Mouse (Mus musculus) lung, embryonic 14.5 days (tissue): ENCODE measurements around the gene Dot1l. TPM values are rescaled to one million over a fixed set of nuclear protein-coding genes. Genes with fewer than 3 reads are reported as not detected.
"Not testable (repeated sequence)": the region's sequence is repeated elsewhere in the genome, so short reads cannot be mapped to it uniquely, and the experiment has no call there.

Experiments used
- ATAC-seq: fragments of 200-750 bp; cut with Nextera tagmentation; 2 replicates; pipeline ENCODE4 v1.8.0; 2017; ENCODE audit warnings: mild to moderate bottlenecking, moderate TSS enrichment, moderate library complexity; ENCODE audit not compliant: insufficient read depth
- DNase-seq: peaks from one replicate; pipeline ENCODE4 v3.0.0-alpha.2; 2015
- H3K27ac ChIP-seq: fragments of 300-500 bp; sonication (generic); 2 replicates; pipeline ENCODE4 v1.5.1; 2014; ENCODE audit warnings: low read depth, mild to moderate bottlenecking, moderate library complexity
- H3K27me3 ChIP-seq: fragments of 300-500 bp; sonication (generic); 2 replicates; pipeline ENCODE4 v1.6.1; 2014; ENCODE audit warnings: low read length, control low read depth; ENCODE audit not compliant: insufficient read depth
- H3K36me3 ChIP-seq: fragments of 300-500 bp; sonication (generic); 2 replicates; pipeline ENCODE4 v1.6.1; 2014; ENCODE audit warnings: control low read depth; ENCODE audit not compliant: insufficient read depth
- H3K4me1 ChIP-seq: fragments of 300-500 bp; sonication (generic); 2 replicates; pipeline ENCODE4 v1.6.1; 2014; ENCODE audit warnings: antibody characterized with exemption, control low read depth; ENCODE audit not compliant: insufficient read depth
- H3K4me2 ChIP-seq: fragments of 300-500 bp; sonication (generic); 2 replicates; pipeline ENCODE4 v1.6.1; 2014; ENCODE audit warnings: mild to moderate bottlenecking
- H3K4me3 ChIP-seq: fragments of 300-500 bp; sonication (generic); 2 replicates; pipeline ENCODE4 v1.5.1; 2014; ENCODE audit warnings: low read depth, low read length
- H3K9ac ChIP-seq: fragments of 300-500 bp; sonication (generic); 2 replicates; pipeline ENCODE4 v1.6.1; 2014
- H3K9me3 ChIP-seq: fragments of 300-500 bp; sonication (generic); 2 replicates; pipeline ENCODE4 v1.6.1; 2016; ENCODE audit warnings: low read depth, low read length, control low read depth
- CTCF ChIP-seq: IDR thresholded peaks from 2 replicates; pipeline ENCODE4 v1.5.1; 2016; ENCODE audit warnings: antibody characterized with exemption, low read depth
- WGBS: fragments of 180-500 bp; shearing (Covaris S2); extraction: QIAGEN DNeasy Blood & Tissue Kit; methylation state at CpG from one replicate; pipeline ENCODE4 v1.1.7; 2014; 5-methylcytosine and 5-hydroxymethylcytosine counted together
- polyA plus RNA-seq: library from polyadenylated mRNA; unstranded; fragments of >200 nt; fragmentation: Nextera tagmentation; extraction: Ambion mirVana; gene quantifications from 2 replicates; pipeline ENCODE4 v1.2.1, GENCODE M21; 2014

Dot1l gene
- polyA plus RNA-seq, 1 experiment from 2014 or later, result 29.1 TPM

DNA sequence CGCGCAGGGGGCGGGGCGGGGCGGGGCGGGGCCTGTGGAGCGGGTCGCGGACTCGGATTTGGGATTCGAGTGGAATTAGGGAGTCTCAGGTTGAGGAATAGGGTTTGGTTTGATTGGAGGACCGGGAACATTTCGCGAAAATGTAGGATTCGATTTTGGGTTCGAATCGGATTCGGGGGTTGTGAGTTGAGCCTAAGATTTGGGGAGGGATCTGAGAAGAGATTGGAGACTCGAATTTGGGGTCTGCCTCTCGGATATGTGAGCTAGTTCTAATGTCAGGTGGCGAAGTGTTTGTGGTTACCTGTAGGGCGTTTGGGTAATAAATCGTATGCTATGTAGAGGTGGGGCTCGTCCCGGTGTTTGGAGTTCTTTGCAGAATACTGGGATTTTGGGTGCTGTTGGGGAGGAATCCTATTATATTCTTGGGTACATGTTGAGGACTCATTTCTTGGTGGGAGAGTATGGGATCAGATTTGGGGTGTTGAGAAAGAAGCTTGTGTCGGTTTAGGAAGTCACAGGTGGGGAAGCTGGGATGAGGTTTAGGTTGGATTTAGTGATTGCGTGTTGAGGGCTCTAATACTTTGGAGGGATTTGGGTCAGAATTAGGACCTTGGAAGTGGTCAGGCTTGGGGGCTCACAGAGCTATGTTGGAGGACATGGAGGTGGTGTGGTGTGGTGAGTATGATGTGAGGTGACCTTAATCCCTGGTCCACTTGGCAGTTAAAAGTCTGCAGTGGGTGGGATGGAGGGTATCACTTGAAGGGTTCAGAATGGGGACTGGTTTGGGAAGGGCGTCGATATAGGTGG lies 72.3 kb downstream of the Dot1l start:
- peak overlapping the region; percentile 65 for H3K4me3 ChIP-seq
- no peak for TF ChIP-seq CTCF
- peaks cover 24% of the 10 kb centered on the region for H3K36me3 ChIP-seq
- DNase-seq, result no peak
- H3K4me2 ChIP-seq, result peak overlapping the region; percentile 97
- no peaks in the 10 kb centered on the region for H3K4me1 ChIP-seq
- 6% methylated on average over 29 of the region's 29 CpGs for WGBS
- ATAC-seq, result no peak
- H3K27me3 ChIP-seq, result no peaks in the 10 kb centered on the region
- H3K9me3 ChIP-seq, result no peaks in the 10 kb centered on the region
- peak overlapping the region; percentile 89 for H3K27ac ChIP-seq
- H3K9ac ChIP-seq, result peak overlapping the region; percentile 85

DNA sequence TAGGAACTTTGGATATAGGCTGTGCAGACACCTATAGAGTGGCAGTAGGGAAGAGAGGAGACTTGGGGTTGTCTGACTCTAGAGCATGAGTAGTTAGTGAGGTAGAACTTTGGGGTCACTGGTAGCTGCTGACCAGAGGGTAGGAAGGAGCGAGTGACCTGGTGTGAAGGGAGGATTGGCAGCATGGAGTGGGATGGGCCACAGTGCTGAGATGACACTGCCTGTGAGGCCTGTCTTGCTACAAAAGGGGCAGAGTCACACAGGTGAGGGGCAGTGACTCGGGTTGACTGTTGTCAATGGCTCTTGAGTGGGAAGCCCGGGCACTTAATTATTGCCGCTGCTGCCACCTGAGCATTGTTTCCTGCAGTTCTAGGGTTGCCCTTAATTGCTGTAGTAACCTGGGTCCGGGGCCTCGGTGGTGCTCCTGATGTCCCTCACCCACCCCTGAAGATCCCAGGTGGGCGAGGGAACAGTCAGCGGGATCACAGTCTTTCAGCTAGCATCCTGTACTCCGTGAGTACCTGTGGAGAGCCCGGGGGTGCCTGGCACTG lies 72.9 kb downstream of the Dot1l start:
- Histone ChIP-seq H3K9me3 (no peaks in the 10 kb centered on the region), H3K4me2 (peak overlapping the region; percentile 97), H3K27me3 (no peaks in the 10 kb centered on the region), H3K27ac (no peak overlapping the region), H3K36me3 (peaks cover 24% of the 10 kb centered on the region), H3K9ac (peak overlapping the region; percentile 85), H3K4me3 (peak overlapping the region; percentile 65), H3K4me1 (no peaks in the 10 kb centered on the region)
- TF ChIP-seq CTCF, result no peak
- no peak for DNase-seq
- no peak for ATAC-seq
- WGBS, result 64% methylated on average over 8 of the region's 10 CpGs

DNA sequence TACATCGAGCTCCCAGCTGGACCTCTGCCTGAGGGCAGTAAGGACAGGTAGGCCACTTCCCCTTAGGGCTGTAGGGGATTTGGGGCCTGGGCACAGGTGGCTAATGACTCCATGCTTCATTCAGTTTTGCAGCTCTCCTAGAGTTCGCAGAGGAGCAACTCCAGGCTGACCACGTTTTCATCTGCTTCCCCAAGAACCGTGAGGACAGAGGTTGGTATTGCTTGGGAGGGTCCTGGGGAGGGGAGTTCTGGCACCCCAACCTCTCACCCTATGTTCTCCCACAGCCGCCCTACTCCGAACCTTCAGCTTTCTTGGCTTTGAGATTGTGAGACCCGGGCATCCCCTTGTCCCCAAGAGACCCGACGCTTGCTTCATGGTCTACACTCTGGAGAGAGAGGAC lies 73.6 kb downstream of the Dot1l start:
- WGBS, result 79% methylated on average over 9 of the region's 9 CpGs
- DNase-seq, H3K9me3 ChIP-seq, H3K27ac ChIP-seq, H3K27me3 ChIP-seq, ATAC-seq, H3K4me1 ChIP-seq, H3K9ac ChIP-seq: not testable (repeated sequence)
- peak overlapping the region; percentile 97 for H3K4me2 ChIP-seq
- H3K4me3 ChIP-seq, result peak overlapping the region; percentile 65; the same call in 1 of the 2 replicates
- peaks cover 24% of the 10 kb centered on the region for H3K36me3 ChIP-seq

DNA sequence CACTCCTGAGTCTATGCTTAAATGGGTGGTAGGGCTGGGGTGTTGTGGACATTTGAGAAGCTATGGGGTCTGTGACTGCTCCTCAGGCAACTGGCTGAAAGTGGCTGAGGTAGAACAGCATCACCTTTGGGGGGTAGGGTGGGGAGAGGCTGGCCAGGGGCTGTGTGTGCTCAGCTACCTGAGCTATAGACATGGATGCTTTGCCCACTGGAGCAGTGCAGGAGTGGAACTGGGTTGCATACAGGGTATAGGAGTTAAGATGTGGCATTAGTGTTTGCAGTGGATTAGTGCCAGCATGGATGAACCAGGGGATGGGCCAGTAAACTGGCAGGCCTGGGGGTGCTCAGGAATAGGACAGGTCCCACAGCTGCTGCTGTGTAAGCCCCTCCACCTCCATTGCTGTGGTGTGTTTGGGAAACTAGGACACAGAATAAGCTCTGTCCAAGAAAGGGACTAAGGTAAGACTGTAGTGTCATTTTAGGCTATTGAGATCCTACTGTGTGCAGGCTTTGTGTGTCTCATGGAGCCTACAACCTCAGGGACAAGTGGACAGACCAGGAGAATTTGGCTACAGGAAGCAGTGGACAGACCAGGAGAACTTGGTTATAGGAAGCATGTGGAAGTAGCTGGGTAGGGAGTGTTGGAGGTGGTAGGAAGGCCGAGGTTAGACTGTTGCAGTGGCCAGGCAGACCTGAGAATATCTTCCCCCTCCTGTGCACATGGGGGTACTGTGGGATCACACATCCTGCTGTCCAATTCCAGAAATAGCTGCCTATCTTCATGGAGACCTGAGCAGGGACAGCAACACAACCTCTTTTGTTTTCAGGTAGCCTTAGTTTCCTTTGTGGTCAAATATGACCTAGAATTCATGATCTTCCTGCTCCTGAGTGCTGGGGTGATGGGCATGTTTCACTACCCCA lies 74.6 kb downstream of the Dot1l start:
- Histone ChIP-seq H3K27ac (no peak overlapping the region), H3K9ac (no peak overlapping the region)
- no peak for TF ChIP-seq CTCF

DNA sequence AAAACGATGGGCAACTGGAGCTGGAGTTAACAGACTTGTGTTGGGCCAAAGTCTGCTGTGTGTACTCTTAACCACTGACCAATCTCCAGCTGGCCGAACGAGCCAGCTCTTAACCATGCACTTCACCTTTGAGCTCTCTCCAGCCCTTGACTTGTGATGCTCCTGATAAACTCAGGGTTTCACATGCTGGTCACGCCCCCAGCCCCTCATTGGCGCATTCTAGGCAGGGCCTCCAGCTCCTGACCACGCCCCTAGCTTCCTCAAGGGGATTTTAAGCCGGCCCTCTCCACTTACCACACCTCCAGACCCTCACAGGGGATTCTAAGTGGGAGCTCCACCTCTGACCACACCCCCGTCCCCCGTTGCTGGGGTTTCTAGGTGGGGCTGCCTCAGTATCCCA lies 76.1 kb downstream of the Dot1l start:
- Histone ChIP-seq H3K4me3 (no peak overlapping the region), H3K36me3 (peaks cover 24% of the 10 kb centered on the region), H3K27me3 (peaks cover 29% of the 10 kb centered on the region), H3K27ac (no peak overlapping the region), H3K9me3 (no peaks in the 10 kb centered on the region), H3K4me1 (no peaks in the 10 kb centered on the region), H3K4me2 (no peak overlapping the region), H3K9ac (no peak overlapping the region)
- ATAC-seq (0 out of 2 replicates have a peak, but pooled peaks have one; percentile 2), DNase-seq (peak; percentile 78)
- 4% methylated on average over 9 of the region's 9 CpGs for WGBS
- TF ChIP-seq CTCF, result no peak

More for the DNA sequence above, 74.6 kb downstream of the Dot1l start:
- Histone ChIP-seq H3K27me3 (peaks cover 14% of the 10 kb centered on the region), H3K36me3 (peaks cover 24% of the 10 kb centered on the region), H3K4me3 (no peak overlapping the region), H3K9me3 (no peaks in the 10 kb centered on the region), H3K4me1 (no peaks in the 10 kb centered on the region), H3K4me2 (no peak overlapping the region)
- 61% methylated on average over 1 of the region's 1 CpGs for WGBS
- DNase-seq, result no peak
- no peak for ATAC-seq

GRCm38 (mm10) chr10:80832818-80833217 lies 77.8 kb downstream of the Dot1l start:
- TF ChIP-seq CTCF, result no peak
- Histone ChIP-seq H3K4me2 (no peak overlapping the region), H3K9me3 (no peaks in the 10 kb centered on the region), H3K4me1 (no peaks in the 10 kb centered on the region), H3K36me3 (peaks cover 24% of the 10 kb centered on the region), H3K4me3 (no peak overlapping the region), H3K27ac (no peak overlapping the region), H3K27me3 (peaks cover 42% of the 10 kb centered on the region), H3K9ac (no peak overlapping the region)
- 59% methylated on average over 7 of the region's 7 CpGs for WGBS
- ATAC-seq (no peak), DNase-seq (no peak)

DNA sequence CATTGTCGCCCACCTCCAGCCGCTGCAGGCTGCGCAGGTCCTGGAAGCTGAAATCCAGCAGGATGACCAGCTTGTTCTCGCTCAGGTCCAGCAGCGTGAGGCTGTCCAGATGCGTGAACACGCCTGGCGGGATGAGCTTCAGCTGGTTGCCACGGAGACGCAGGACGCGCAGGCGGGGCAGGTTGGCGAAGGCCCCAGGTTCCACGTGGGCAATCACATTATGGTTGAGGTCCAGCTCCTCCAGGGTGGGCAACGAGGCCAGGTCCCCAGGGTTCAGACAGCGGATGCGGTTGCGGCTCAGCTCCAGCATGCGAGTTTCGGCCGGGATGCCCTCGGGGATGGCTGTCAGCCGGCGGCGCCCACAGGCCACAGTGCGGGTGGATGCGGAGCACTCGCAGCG lies 80.6 kb downstream of the Dot1l start:
- 47% methylated on average over 30 of the region's 30 CpGs for WGBS
- no peaks in the 10 kb centered on the region for H3K4me1 ChIP-seq
- no peak overlapping the region for H3K9ac ChIP-seq
- no peak overlapping the region for H3K4me3 ChIP-seq
- H3K27ac ChIP-seq, result no peak overlapping the region
- ATAC-seq (no peak), DNase-seq (no peak)
- H3K36me3 ChIP-seq, result peaks cover under 1% of the 10 kb centered on the region
- H3K9me3 ChIP-seq, result no peaks in the 10 kb centered on the region
- no peak for TF ChIP-seq CTCF
- no peak overlapping the region for H3K4me2 ChIP-seq
- H3K27me3 ChIP-seq, result peaks cover 42% of the 10 kb centered on the region
